31 mouse cellular contexts compared by ENCODE assay signal in the genomic region with DNA sequence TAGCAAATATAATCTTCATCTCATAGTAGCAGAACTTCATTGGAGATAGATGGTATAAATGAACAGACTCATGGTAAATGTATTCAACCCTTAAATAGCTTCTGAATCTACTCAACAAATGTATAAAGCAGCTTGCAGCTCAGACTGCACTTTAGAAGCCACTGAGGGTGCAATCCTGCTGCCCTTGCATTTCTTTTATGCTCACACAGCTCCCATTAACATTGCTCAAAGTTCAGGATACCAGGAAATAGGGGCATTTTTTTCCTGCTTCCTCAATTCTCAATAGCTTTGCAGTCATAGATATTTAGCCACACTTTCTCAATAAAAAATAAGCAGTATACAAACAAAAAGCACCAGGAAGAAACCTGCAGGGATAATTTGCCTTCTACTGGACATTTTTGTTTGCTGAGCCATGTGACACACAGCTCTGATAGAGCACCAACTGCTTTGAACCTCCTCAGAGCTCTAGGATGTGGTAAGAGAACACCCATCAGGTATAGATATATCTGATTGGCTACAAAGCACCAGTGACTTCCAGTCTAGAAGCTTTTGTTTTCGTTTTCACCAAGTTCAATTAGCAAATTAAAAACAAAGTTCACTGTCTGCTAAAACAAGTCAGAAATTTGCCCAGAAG.
"Had no signal": no experiment of that assay in that cellular context is flagged by ENCODE, and none has a peak within 500 bp of the region (broad histone marks: within the 10 kb centered on the region; RNA-seq: fewer than 3 reads in every experiment).

No protein-coding gene starts in this region.

- H3K9ac ChIP-seq: limb, embryonic 12.5 days; limb, embryonic 13.5 days; limb, embryonic 15.5 days; liver, embryonic 12.5 days; liver, embryonic 13.5 days; liver, embryonic 14.5 days; liver, embryonic 15.5 days; liver, postnatal 0 days; lung, embryonic 14.5 days; lung, embryonic 15.5 days; midbrain, embryonic 12.5 days; midbrain, embryonic 13.5 days; midbrain, embryonic 15.5 days had no signal

- H3K9me3 ChIP-seq: limb, embryonic 10.5 days; limb, embryonic 15.5 days; liver, embryonic 13.5 days; liver, embryonic 15.5 days; lung, embryonic 15.5 days; midbrain, embryonic 15.5 days had no signal

- H3K4me1 ChIP-seq: limb, embryonic 10.5 days; limb, embryonic 12.5 days; limb, embryonic 13.5 days; limb, embryonic 15.5 days; liver, embryonic 12.5 days; liver, embryonic 13.5 days; liver, embryonic 15.5 days; lung, embryonic 15.5 days; megakaryocyte, embryonic 14.5 days; midbrain, embryonic 10.5 days; midbrain, embryonic 12.5 days; midbrain, embryonic 13.5 days; midbrain, embryonic 15.5 days had no signal

- H3K27me3 ChIP-seq: limb, embryonic 12.5 days; limb, embryonic 13.5 days; limb, embryonic 15.5 days; liver, embryonic 12.5 days; liver, embryonic 13.5 days; liver, embryonic 15.5 days; lung, embryonic 15.5 days; megakaryocyte, embryonic 14.5 days; midbrain, embryonic 12.5 days; midbrain, embryonic 13.5 days; midbrain, embryonic 15.5 days had no signal

- H3K4me2 ChIP-seq: limb, embryonic 12.5 days; limb, embryonic 13.5 days; limb, embryonic 15.5 days; liver, embryonic 11.5 days; liver, embryonic 12.5 days; liver, embryonic 13.5 days; liver, embryonic 15.5 days; lung, embryonic 14.5 days; lung, embryonic 15.5 days; midbrain, embryonic 11.5 days; midbrain, embryonic 12.5 days; midbrain, embryonic 13.5 days; midbrain, embryonic 15.5 days had no signal

- ATAC-seq: liver, embryonic 12.5 days; liver, postnatal 0 days; lung, postnatal 0 days; midbrain, embryonic 13.5 days; midbrain, embryonic 15.5 days; midbrain, embryonic 16.5 days had no signal

- H3K4me3 ChIP-seq: limb, embryonic 10.5 days; limb, embryonic 12.5 days; limb, embryonic 13.5 days; limb, embryonic 15.5 days; liver, embryonic 12.5 days; liver, embryonic 13.5 days; liver, embryonic 15.5 days; lung, embryonic 15.5 days; megakaryocyte, embryonic 14.5 days; midbrain, embryonic 10.5 days; midbrain, embryonic 12.5 days; midbrain, embryonic 13.5 days; midbrain, embryonic 15.5 days; myocyte had no signal

- DNase-seq: left cerebral cortex, postnatal 4 days; liver; liver, embryonic 13.5 days; liver, postnatal 0 days; lung, adult 18-20 months; lung, adult 2 months; lung, embryonic 14.5 days; lung, postnatal 10 days; lung, postnatal 14 days; lung, postnatal 36 days; lung, postnatal 4 days; midbrain, embryonic 14.5 days had no signal

- H3K36me3 ChIP-seq: limb, embryonic 10.5 days; limb, embryonic 12.5 days; limb, embryonic 13.5 days; limb, embryonic 15.5 days; liver, embryonic 12.5 days; liver, embryonic 13.5 days; liver, embryonic 15.5 days; lung, embryonic 15.5 days; midbrain, embryonic 10.5 days; midbrain, embryonic 12.5 days; midbrain, embryonic 13.5 days; midbrain, embryonic 15.5 days had no signal

- H3K27ac ChIP-seq: limb, embryonic 10.5 days; limb, embryonic 12.5 days; limb, embryonic 13.5 days; limb, embryonic 15.5 days; liver, embryonic 12.5 days; liver, embryonic 13.5 days; liver, embryonic 14.5 days; liver, embryonic 15.5 days; lung, embryonic 15.5 days; macrophage; midbrain, embryonic 10.5 days; midbrain, embryonic 12.5 days; midbrain, embryonic 13.5 days; midbrain, embryonic 15.5 days had no signal
